Mouse (Mus musculus) hindbrain, embryonic 14.5 days (tissue): Measurements from ENCODE around the gene Gm19345. TPM values are rescaled to one million over a fixed set of nuclear protein-coding genes. Genes with fewer than 3 reads are reported as not detected.

Experiments
- ATAC-seq: fragments of 200-750 bp; cut with Nextera tagmentation; 2 replicates; pipeline ENCODE4 v1.8.0; 2017; ENCODE audit warnings: moderate number of reproducible peaks, mild to moderate bottlenecking, moderate TSS enrichment, moderate library complexity; ENCODE audit not compliant: low FRiP score
- DNase-seq: peaks from one replicate; pipeline ENCODE4 v3.0.0-alpha.2; 2015; ENCODE audit warnings: low spot score
- H3K27ac ChIP-seq: fragments of 300-500 bp; sonication (generic); 2 replicates; pipeline ENCODE4 v1.5.1; 2014; ENCODE audit warnings: mild to moderate bottlenecking, moderate library complexity
- H3K27me3 ChIP-seq: fragments of 300-500 bp; sonication (generic); 2 replicates; pipeline ENCODE4 v1.6.1; 2014; ENCODE audit warnings: mild to moderate bottlenecking, low read length, mixed read lengths; ENCODE audit not compliant: control insufficient read depth, insufficient read depth
- H3K36me3 ChIP-seq: fragments of 300-500 bp; sonication (generic); replicated peaks from 2 replicates; pipeline ENCODE4 v1.6.1; 2014; ENCODE audit not compliant: control insufficient read depth, insufficient read depth
- H3K4me1 ChIP-seq: fragments of 300-500 bp; sonication (generic); replicated peaks from 2 replicates; pipeline ENCODE4 v1.6.1; 2014; ENCODE audit warnings: antibody characterized with exemption, low read length, mixed read lengths; ENCODE audit not compliant: control insufficient read depth, insufficient read depth
- H3K4me2 ChIP-seq: fragments of 300-500 bp; sonication (generic); replicated peaks from 2 replicates; pipeline ENCODE4 v1.6.1; 2014; ENCODE audit warnings: mild to moderate bottlenecking, moderate library complexity
- H3K4me3 ChIP-seq: fragments of 300-500 bp; sonication (generic); replicated peaks from 2 replicates; pipeline ENCODE4 v1.5.1; 2014; ENCODE audit warnings: mild to moderate bottlenecking, low read length
- H3K9ac ChIP-seq: fragments of 300-500 bp; sonication (generic); 2 replicates; pipeline ENCODE4 v1.6.1; 2014
- H3K9me3 ChIP-seq: fragments of 300-500 bp; sonication (generic); 2 replicates; pipeline ENCODE4 v1.6.1; 2016; ENCODE audit warnings: low read length; ENCODE audit not compliant: control insufficient read depth
- WGBS: fragments of 180-500 bp; shearing (Covaris S2); extraction: QIAGEN DNeasy Blood & Tissue Kit; methylation state at CpG from one replicate; pipeline ENCODE4 v1.1.7; 2014; 5-methylcytosine and 5-hydroxymethylcytosine counted together
- polyA plus RNA-seq: library from polyadenylated mRNA; unstranded; fragments of >200 nt; fragmentation: Nextera tagmentation; extraction: Ambion mirVana; gene quantifications from 2 replicates; pipeline ENCODE4 v1.2.1, GENCODE M21; 2014

Gene Gm19345
- polyA plus RNA-seq, 1 experiment from 2014 or later, result 13.0 TPM

GRCm38 (mm10) chr7:19823256-19824181 lies 28.3 kb upstream of the Gm19345 start:
- Histone ChIP-seq H3K4me3 (no peak overlapping the region), H3K4me2 (peak overlapping the region; percentile 15; the same call in 1 of the 2 replicates), H3K4me1 (peaks cover 6% of the 10 kb centered on the region; the same call in 1 of the 2 replicates), H3K27me3 (peaks cover 47% of the 10 kb centered on the region), H3K36me3 (no peaks in the 10 kb centered on the region), H3K27ac (no peak overlapping the region), H3K9me3 (0 out of 2 replicates have a peak, but pooled peaks cover 4% of the 10 kb centered on the region), H3K9ac (no peak overlapping the region)
- ATAC-seq (no peak), DNase-seq (no peak)
- 25% methylated on average over 16 of the region's 16 CpGs for WGBS

GRCm38 (mm10) chr7:19824182-19824973 lies 27.4 kb upstream of the Gm19345 start:
- ATAC-seq (peak; percentile 58), DNase-seq (no peak)
- H3K27me3 ChIP-seq, result peaks cover 45% of the 10 kb centered on the region
- peaks cover 6% of the 10 kb centered on the region; the same call in 1 of the 2 replicates for H3K4me1 ChIP-seq
- H3K4me2 ChIP-seq, result peak overlapping the region; percentile 15; the same call in 1 of the 2 replicates
- 0 out of 2 replicates have a peak, but pooled peaks cover 4% of the 10 kb centered on the region for H3K9me3 ChIP-seq
- H3K27ac ChIP-seq, result no peak overlapping the region
- H3K9ac ChIP-seq, result no peak overlapping the region
- no peaks in the 10 kb centered on the region for H3K36me3 ChIP-seq
- WGBS, result 22% methylated on average over 26 of the region's 26 CpGs
- H3K4me3 ChIP-seq, result no peak overlapping the region

GRCm38 (mm10) chr7:19826756-19827155 lies 25.0 kb upstream of the Gm19345 start:
- ATAC-seq (no peak), DNase-seq (no peak)
- Histone ChIP-seq H3K36me3 (no peaks in the 10 kb centered on the region), H3K9me3 (no peaks in the 10 kb centered on the region), H3K27me3 (peaks cover 29% of the 10 kb centered on the region), H3K9ac (no peak overlapping the region), H3K27ac (no peak overlapping the region), H3K4me2 (no peak overlapping the region), H3K4me1 (peaks cover 6% of the 10 kb centered on the region; the same call in 1 of the 2 replicates), H3K4me3 (no peak overlapping the region)
- WGBS, result 49% methylated on average over 6 of the region's 6 CpGs

GRCm38 (mm10) chr7:19829694-19830093 lies 22.1 kb upstream of the Gm19345 start:
- no peaks in the 10 kb centered on the region for H3K9me3 ChIP-seq
- H3K27me3 ChIP-seq, result peaks cover 2% of the 10 kb centered on the region
- ATAC-seq (no peak), DNase-seq (no peak)
- H3K4me2 ChIP-seq, result no peak overlapping the region
- no peak overlapping the region for H3K9ac ChIP-seq
- 86% methylated on average over 3 of the region's 3 CpGs for WGBS
- no peaks in the 10 kb centered on the region for H3K36me3 ChIP-seq
- no peaks in the 10 kb centered on the region for H3K4me1 ChIP-seq
- no peak overlapping the region for H3K4me3 ChIP-seq
- no peak overlapping the region for H3K27ac ChIP-seq

GRCm38 (mm10) chr7:19830682-19831156 lies 21.1 kb upstream of the Gm19345 start:
- no peak for DNase-seq
- WGBS, result 38% methylated on average over 13 of the region's 13 CpGs
- Histone ChIP-seq H3K9ac (no peak overlapping the region), H3K4me2 (no peak overlapping the region), H3K27ac (no peak overlapping the region), H3K4me3 (no peak overlapping the region), H3K4me1 (no peaks in the 10 kb centered on the region), H3K36me3 (no peaks in the 10 kb centered on the region), H3K27me3 (no peaks in the 10 kb centered on the region), H3K9me3 (no peaks in the 10 kb centered on the region)
- ATAC-seq, result no peak

GRCm38 (mm10) chr7:19831837-19832236 lies 20.0 kb upstream of the Gm19345 start:
- Histone ChIP-seq H3K27ac (no peak overlapping the region), H3K4me1 (no peaks in the 10 kb centered on the region), H3K4me3 (no peak overlapping the region), H3K27me3 (no peaks in the 10 kb centered on the region), H3K36me3 (no peaks in the 10 kb centered on the region), H3K9ac (no peak overlapping the region), H3K4me2 (no peak overlapping the region), H3K9me3 (no peaks in the 10 kb centered on the region)
- WGBS, result 59% methylated on average over 9 of the region's 9 CpGs
- ATAC-seq (no peak), DNase-seq (no peak)

GRCm38 (mm10) chr7:19834055-19834454 lies 17.7 kb upstream of the Gm19345 start:
- WGBS, result 72% methylated on average over 3 of the region's 3 CpGs
- Histone ChIP-seq H3K4me3 (no peak overlapping the region), H3K9me3 (no peaks in the 10 kb centered on the region), H3K36me3 (no peaks in the 10 kb centered on the region), H3K4me2 (no peak overlapping the region), H3K27me3 (no peaks in the 10 kb centered on the region), H3K4me1 (no peaks in the 10 kb centered on the region), H3K27ac (no peak overlapping the region), H3K9ac (no peak overlapping the region)
- ATAC-seq, result no peak
- DNase-seq, result no peak

- H3K9ac ChIP-seq, result no peak overlapping the region
- WGBS, result 69% methylated on average over 3 of the region's 3 CpGs
- no peak overlapping the region for H3K27ac ChIP-seq
- H3K4me1 ChIP-seq, result no peaks in the 10 kb centered on the region
- H3K9me3 ChIP-seq, result no peaks in the 10 kb centered on the region
- H3K27me3 ChIP-seq, result no peaks in the 10 kb centered on the region
- H3K4me3 ChIP-seq, result no peak overlapping the region
- H3K4me2 ChIP-seq, result no peak overlapping the region
- DNase-seq, result no peak
- no peak for ATAC-seq
- H3K36me3 ChIP-seq, result no peaks in the 10 kb centered on the region
Observed at GRCm38 (mm10) chr7:19836843-19837242, 15.0 kb upstream of the Gm19345 start.

GRCm38 (mm10) chr7:19840371-19840770 lies 11.4 kb upstream of the Gm19345 start:
- Histone ChIP-seq H3K4me1 (no peaks in the 10 kb centered on the region), H3K4me2 (no peak overlapping the region), H3K27ac (no peak overlapping the region), H3K9me3 (no peaks in the 10 kb centered on the region), H3K36me3 (no peaks in the 10 kb centered on the region), H3K9ac (no peak overlapping the region), H3K4me3 (no peak overlapping the region), H3K27me3 (peaks cover 23% of the 10 kb centered on the region)
- no peak for ATAC-seq
- no peak for DNase-seq
- 81% methylated on average over 4 of the region's 4 CpGs for WGBS
